Mouse (Mus musculus): ENCODE measurements around the gene Patj. TPM values are rescaled to one million over a fixed set of nuclear protein-coding genes. Genes with fewer than 3 reads are reported as not detected.
A peak's percentile ranks its signal among the peaks of the same experiment; 100 is the strongest.

The Patj gene
- total and polyA plus RNA-seq, 2 experiments from 2014 or later: 4.2 to 12.0 TPM

- H3K4me2 ChIP-seq (ENCODE audit: low read depth): no peak overlapping the region
- H3K9ac ChIP-seq: no peak overlapping the region
- ATAC-seq (no peak), DNase-seq (no peak)
- TF ChIP-seq CTCF (IDR thresholded peaks at IDR 0.05; ENCODE audit: low read depth): no peak
- no peaks in the 10 kb centered on the region for H3K4me1 ChIP-seq (ENCODE audit: insufficient read depth)
- no peaks in the 10 kb centered on the region for H3K36me3 ChIP-seq (ENCODE audit: insufficient read depth)
- H3K4me3 ChIP-seq (ENCODE audit: low read depth, low read length): no peak overlapping the region
- H3K27ac ChIP-seq (ENCODE audit: low read depth, low read length): no peak overlapping the region
- WGBS: 75% methylated on average over 13 of the region's 13 CpGs
- no peaks in the 10 kb centered on the region for H3K27me3 ChIP-seq (ENCODE audit: insufficient read depth, low read length)
- no peaks in the 10 kb centered on the region for H3K9me3 ChIP-seq (ENCODE audit: low read length)
Observed at GRCm38 (mm10) chr4:98557192-98557591, 161.6 kb downstream of the Patj start.

GRCm38 (mm10) chr4:98560196-98560830 is 164.7 kb downstream of the Patj start:
- DNase-seq (peak; percentile 46), ATAC-seq (peak; percentile 82)
- TF ChIP-seq CTCF (IDR thresholded peaks at IDR 0.05; ENCODE audit: low read depth): no peak
- Histone ChIP-seq H3K9ac (no peak overlapping the region), H3K27me3 (ENCODE audit: insufficient read depth, low read length) (no peaks in the 10 kb centered on the region), H3K9me3 (ENCODE audit: low read length) (no peaks in the 10 kb centered on the region), H3K4me2 (ENCODE audit: low read depth) (no peak overlapping the region), H3K4me3 (ENCODE audit: low read depth, low read length) (no peak overlapping the region), H3K4me1 (ENCODE audit: insufficient read depth) (0 out of 2 replicates have a peak, but pooled peaks cover 8% of the 10 kb centered on the region), H3K36me3 (ENCODE audit: insufficient read depth) (no peaks in the 10 kb centered on the region), H3K27ac (ENCODE audit: low read depth, low read length) (no peak overlapping the region)
- whole genome bisulfite sequencing: 19% methylated on average over 9 of the region's 9 CpGs

GRCm38 (mm10) chr4:98563082-98563481 is 167.5 kb downstream of the Patj start:
- no peak overlapping the region for H3K4me3 ChIP-seq (ENCODE audit: low read depth, low read length)
- ATAC-seq (no peak), DNase-seq (no peak)
- 53% methylated on average over 5 of the region's 5 CpGs for WGBS
- H3K27me3 ChIP-seq (ENCODE audit: insufficient read depth, low read length): no peaks in the 10 kb centered on the region
- H3K36me3 ChIP-seq (ENCODE audit: insufficient read depth): no peaks in the 10 kb centered on the region
- H3K4me2 ChIP-seq (ENCODE audit: low read depth): no peak overlapping the region
- H3K9ac ChIP-seq: no peak overlapping the region
- 0 out of 2 replicates have a peak, but pooled peaks cover 8% of the 10 kb centered on the region for H3K4me1 ChIP-seq (ENCODE audit: insufficient read depth)
- no peak overlapping the region for H3K27ac ChIP-seq (ENCODE audit: low read depth, low read length)
- no peaks in the 10 kb centered on the region for H3K9me3 ChIP-seq (ENCODE audit: low read length)
- no peak for TF ChIP-seq CTCF (IDR thresholded peaks at IDR 0.05; ENCODE audit: low read depth)

- Histone ChIP-seq H3K27ac (ENCODE audit: low read depth, low read length) (no peak overlapping the region), H3K36me3 (ENCODE audit: insufficient read depth) (no peaks in the 10 kb centered on the region), H3K9me3 (ENCODE audit: low read length) (no peaks in the 10 kb centered on the region), H3K4me2 (ENCODE audit: low read depth) (no peak overlapping the region), H3K4me1 (ENCODE audit: insufficient read depth) (0 out of 2 replicates have a peak, but pooled peaks cover 8% of the 10 kb centered on the region), H3K27me3 (ENCODE audit: insufficient read depth, low read length) (no peaks in the 10 kb centered on the region), H3K9ac (no peak overlapping the region), H3K4me3 (ENCODE audit: low read depth, low read length) (no peak overlapping the region)
- peak; percentile 55 for ATAC-seq
- DNase-seq: no peak
- 26% methylated on average over 10 of the region's 10 CpGs for WGBS
- no peak for TF ChIP-seq CTCF (IDR thresholded peaks at IDR 0.05; ENCODE audit: low read depth)
Observed at GRCm38 (mm10) chr4:98563506-98564195, 168.1 kb downstream of the Patj start.

- 78% methylated on average over 6 of the region's 6 CpGs for WGBS
- no peak for TF ChIP-seq CTCF (IDR thresholded peaks at IDR 0.05; ENCODE audit: low read depth)
- Histone ChIP-seq H3K9me3 (ENCODE audit: low read length) (no peaks in the 10 kb centered on the region), H3K27me3 (ENCODE audit: insufficient read depth, low read length) (no peaks in the 10 kb centered on the region), H3K4me1 (ENCODE audit: insufficient read depth) (0 out of 2 replicates have a peak, but pooled peaks cover 8% of the 10 kb centered on the region), H3K9ac (no peak overlapping the region), H3K4me3 (ENCODE audit: low read depth, low read length) (no peak overlapping the region), H3K36me3 (ENCODE audit: insufficient read depth) (no peaks in the 10 kb centered on the region), H3K4me2 (ENCODE audit: low read depth) (no peak overlapping the region), H3K27ac (ENCODE audit: low read depth, low read length) (no peak overlapping the region)
- no peak for ATAC-seq
- no peak for DNase-seq
Observed at GRCm38 (mm10) chr4:98564196-98564865, 168.7 kb downstream of the Patj start.

- H3K9ac ChIP-seq: no peak overlapping the region
- no peak overlapping the region for H3K4me3 ChIP-seq (ENCODE audit: low read depth, low read length)
- no peak for TF ChIP-seq CTCF (IDR thresholded peaks at IDR 0.05; ENCODE audit: low read depth)
- 0 out of 2 replicates have a peak, but pooled peaks cover 8% of the 10 kb centered on the region for H3K4me1 ChIP-seq (ENCODE audit: insufficient read depth)
- H3K27ac ChIP-seq (ENCODE audit: low read depth, low read length): no peak overlapping the region
- ATAC-seq (no peak), DNase-seq (no peak)
- WGBS: 91% methylated on average over 6 of the region's 6 CpGs
- no peaks in the 10 kb centered on the region for H3K9me3 ChIP-seq (ENCODE audit: low read length)
- no peak overlapping the region for H3K4me2 ChIP-seq (ENCODE audit: low read depth)
- H3K27me3 ChIP-seq (ENCODE audit: insufficient read depth, low read length): no peaks in the 10 kb centered on the region
- H3K36me3 ChIP-seq (ENCODE audit: insufficient read depth): no peaks in the 10 kb centered on the region
Observed at GRCm38 (mm10) chr4:98566741-98567140, 171.2 kb downstream of the Patj start.

GRCm38 (mm10) chr4:98567457-98567856 is 171.9 kb downstream of the Patj start:
- Histone ChIP-seq H3K36me3 (ENCODE audit: insufficient read depth) (no peaks in the 10 kb centered on the region), H3K9ac (no peak overlapping the region), H3K4me2 (ENCODE audit: low read depth) (no peak overlapping the region), H3K9me3 (ENCODE audit: low read length) (no peaks in the 10 kb centered on the region), H3K4me1 (ENCODE audit: insufficient read depth) (0 out of 2 replicates have a peak, but pooled peaks cover 8% of the 10 kb centered on the region), H3K27me3 (ENCODE audit: insufficient read depth, low read length) (no peaks in the 10 kb centered on the region), H3K27ac (ENCODE audit: low read depth, low read length) (no peak overlapping the region), H3K4me3 (ENCODE audit: low read depth, low read length) (no peak overlapping the region)
- DNase-seq (no peak), ATAC-seq (no peak)
- TF ChIP-seq CTCF (IDR thresholded peaks at IDR 0.05; ENCODE audit: low read depth): no peak
- WGBS: 85% methylated on average over 9 of the region's 9 CpGs

All from forebrain, postnatal 0 days (tissue).